Mouse (Mus musculus): ENCODE results near the gene Fndc10. TPM values are rescaled to one million over a fixed set of nuclear protein-coding genes. Genes with fewer than 3 reads are reported as not detected.

Fndc10 gene
- polyA plus RNA-seq, 1 experiment from 2014 or later = 0.08 TPM

GRCm38 (mm10) chr4:155695531-155696062 is 1.5 kb downstream of the Fndc10 start:
- Histone ChIP-seq H3K27ac (ENCODE audit: low read length) (no peak overlapping the region), H3K36me3 (ENCODE audit: control insufficient read depth, insufficient read depth) (no peaks in the 10 kb centered on the region), H3K4me2 (ENCODE audit: low read depth, low read length) (no peak overlapping the region), H3K9me3 (replicated peaks; ENCODE audit: control insufficient read depth, low read length) (no peaks in the 10 kb centered on the region), H3K9ac (ENCODE audit: low read depth, low read length) (no peak overlapping the region), H3K4me3 (ENCODE audit: low read depth, low read length) (no peak overlapping the region), H3K4me1 (ENCODE audit: control insufficient read depth, low read depth, low read length) (no peaks in the 10 kb centered on the region; the same call in none of the 2 replicates), H3K27me3 (ENCODE audit: control insufficient read depth, insufficient read depth, low read depth, low read length) (peaks cover 41% of the 10 kb centered on the region)
- no peak for ATAC-seq (ENCODE audit: low read depth)
- WGBS (ENCODE audit: insufficient replicate concordance) = 63% methylated on average over 4 of the region's 4 CpGs

GRCm38 (mm10) chr4:155696261-155697255 is 2.4 kb downstream of the Fndc10 start:
- WGBS (ENCODE audit: insufficient replicate concordance) = 48% methylated on average over 16 of the region's 16 CpGs

GRCm38 (mm10) chr4:155700425-155700824 is 6.3 kb downstream of the Fndc10 start:
- H3K27me3 ChIP-seq (ENCODE audit: control insufficient read depth, insufficient read depth, low read depth, low read length) = peaks cover 9% of the 10 kb centered on the region
- peaks cover 4% of the 10 kb centered on the region; the same call in 1 of the 2 replicates for H3K4me1 ChIP-seq (ENCODE audit: control insufficient read depth, low read depth, low read length)
- no peak overlapping the region for H3K4me2 ChIP-seq (ENCODE audit: low read depth, low read length)
- no peak overlapping the region for H3K4me3 ChIP-seq (ENCODE audit: low read depth, low read length)
- no peaks in the 10 kb centered on the region for H3K36me3 ChIP-seq (ENCODE audit: control insufficient read depth, insufficient read depth)
- no peaks in the 10 kb centered on the region for H3K9me3 ChIP-seq (replicated peaks; ENCODE audit: control insufficient read depth, low read length)
- no peak for ATAC-seq (ENCODE audit: low read depth)
- no peak overlapping the region for H3K9ac ChIP-seq (ENCODE audit: low read depth, low read length)
- no peak overlapping the region for H3K27ac ChIP-seq (ENCODE audit: low read length)

More at GRCm38 (mm10) chr4:155696261-155697255, 2.4 kb downstream of the Fndc10 start:
- Histone ChIP-seq H3K4me1 (ENCODE audit: control insufficient read depth, low read depth, low read length) (no peaks in the 10 kb centered on the region; the same call in none of the 2 replicates), H3K9me3 (replicated peaks; ENCODE audit: control insufficient read depth, low read length) (no peaks in the 10 kb centered on the region), H3K27me3 (ENCODE audit: control insufficient read depth, insufficient read depth, low read depth, low read length) (peaks cover 39% of the 10 kb centered on the region), H3K36me3 (ENCODE audit: control insufficient read depth, insufficient read depth) (no peaks in the 10 kb centered on the region), H3K27ac (ENCODE audit: low read length) (no peak overlapping the region), H3K9ac (ENCODE audit: low read depth, low read length) (no peak overlapping the region), H3K4me3 (ENCODE audit: low read depth, low read length) (no peak overlapping the region), H3K4me2 (ENCODE audit: low read depth, low read length) (no peak overlapping the region)
- no peak for ATAC-seq (ENCODE audit: low read depth)

- no peaks in the 10 kb centered on the region for H3K9me3 ChIP-seq (replicated peaks; ENCODE audit: control insufficient read depth, low read length)
- 85% methylated on average over 4 of the region's 4 CpGs for WGBS (ENCODE audit: insufficient replicate concordance)
- ATAC-seq (ENCODE audit: low read depth) = no peak
- no peak overlapping the region for H3K4me2 ChIP-seq (ENCODE audit: low read depth, low read length)
- H3K4me1 ChIP-seq (ENCODE audit: control insufficient read depth, low read depth, low read length) = peaks cover 7% of the 10 kb centered on the region
- H3K4me3 ChIP-seq (ENCODE audit: low read depth, low read length) = no peak overlapping the region
- no peaks in the 10 kb centered on the region for H3K36me3 ChIP-seq (ENCODE audit: control insufficient read depth, insufficient read depth)
- H3K9ac ChIP-seq (ENCODE audit: low read depth, low read length) = no peak overlapping the region
- H3K27ac ChIP-seq (ENCODE audit: low read length) = no peak overlapping the region
- no peaks in the 10 kb centered on the region for H3K27me3 ChIP-seq (ENCODE audit: control insufficient read depth, insufficient read depth, low read depth, low read length)
Observed at GRCm38 (mm10) chr4:155703425-155703929, 9.3 kb downstream of the Fndc10 start.

- Histone ChIP-seq H3K4me1 (ENCODE audit: control insufficient read depth, low read depth, low read length) (peaks cover 12% of the 10 kb centered on the region), H3K4me3 (ENCODE audit: low read depth, low read length) (peak within 1 kb of the TSS; percentile 85), H3K4me2 (ENCODE audit: low read depth, low read length) (peak within 1 kb of the TSS; percentile 86), H3K9ac (ENCODE audit: low read depth, low read length) (peak within 1 kb of the TSS; percentile 83), H3K36me3 (ENCODE audit: control insufficient read depth, insufficient read depth) (no peaks in the 10 kb centered on the region), H3K27me3 (ENCODE audit: control insufficient read depth, insufficient read depth, low read depth, low read length) (no peaks in the 10 kb centered on the region), H3K27ac (ENCODE audit: low read length) (peak within 1 kb of the TSS; percentile 94), H3K9me3 (replicated peaks; ENCODE audit: control insufficient read depth, low read length) (no peaks in the 10 kb centered on the region)
- under 1% methylated on average over 82 of the region's 83 CpGs for WGBS (ENCODE audit: insufficient replicate concordance)
- ATAC-seq (ENCODE audit: low read depth) = peak; percentile 94
Observed at GRCm38 (mm10) chr4:155704721-155705591, 10.8 kb downstream of the Fndc10 start, which contains the start of gene Ssu72. Gene Ssu72, plus strand, starts transcription at chr4:155704800.

- no peaks in the 10 kb centered on the region for H3K9me3 ChIP-seq (replicated peaks; ENCODE audit: control insufficient read depth, low read length)
- WGBS (ENCODE audit: insufficient replicate concordance) = under 1% methylated on average over 19 of the region's 19 CpGs
- H3K36me3 ChIP-seq (ENCODE audit: control insufficient read depth, insufficient read depth) = no peaks in the 10 kb centered on the region
- peak overlapping the region; percentile 83 for H3K9ac ChIP-seq (ENCODE audit: low read depth, low read length)
- peaks cover 15% of the 10 kb centered on the region for H3K4me1 ChIP-seq (ENCODE audit: control insufficient read depth, low read depth, low read length)
- H3K27me3 ChIP-seq (ENCODE audit: control insufficient read depth, insufficient read depth, low read depth, low read length) = no peaks in the 10 kb centered on the region
- H3K4me2 ChIP-seq (ENCODE audit: low read depth, low read length) = peak overlapping the region; percentile 86
- H3K27ac ChIP-seq (ENCODE audit: low read length) = peak overlapping the region; percentile 94
- peak overlapping the region; percentile 85 for H3K4me3 ChIP-seq (ENCODE audit: low read depth, low read length)
- ATAC-seq (ENCODE audit: low read depth) = no peak
Observed at GRCm38 (mm10) chr4:155705592-155705929, 11.4 kb downstream of the Fndc10 start.

- peaks cover 18% of the 10 kb centered on the region for H3K4me1 ChIP-seq (ENCODE audit: control insufficient read depth, low read depth, low read length)
- H3K4me2 ChIP-seq (ENCODE audit: low read depth, low read length) = no peak overlapping the region
- H3K27ac ChIP-seq (ENCODE audit: low read length) = no peak overlapping the region; the same call in 1 of the 2 replicates
- H3K9ac ChIP-seq (ENCODE audit: low read depth, low read length) = no peak overlapping the region
- no peak overlapping the region for H3K4me3 ChIP-seq (ENCODE audit: low read depth, low read length)
- no peaks in the 10 kb centered on the region for H3K9me3 ChIP-seq (replicated peaks; ENCODE audit: control insufficient read depth, low read length)
- H3K36me3 ChIP-seq (ENCODE audit: control insufficient read depth, insufficient read depth) = no peaks in the 10 kb centered on the region
- H3K27me3 ChIP-seq (ENCODE audit: control insufficient read depth, insufficient read depth, low read depth, low read length) = no peaks in the 10 kb centered on the region
- 61% methylated on average over 2 of the region's 2 CpGs for WGBS (ENCODE audit: insufficient replicate concordance)
- no peak for ATAC-seq (ENCODE audit: low read depth)
Observed at GRCm38 (mm10) chr4:155708582-155708981, 14.4 kb downstream of the Fndc10 start.

GRCm38 (mm10) chr4:155708988-155709387 is 14.8 kb downstream of the Fndc10 start:
- Histone ChIP-seq H3K27me3 (ENCODE audit: control insufficient read depth, insufficient read depth, low read depth, low read length) (no peaks in the 10 kb centered on the region), H3K4me1 (ENCODE audit: control insufficient read depth, low read depth, low read length) (peaks cover 18% of the 10 kb centered on the region)
- ATAC-seq (ENCODE audit: low read depth) = no peak

More at GRCm38 (mm10) chr4:155708988-155709387, 14.8 kb downstream of the Fndc10 start:
- Histone ChIP-seq H3K4me3 (ENCODE audit: low read depth, low read length) (no peak overlapping the region), H3K4me2 (ENCODE audit: low read depth, low read length) (no peak overlapping the region), H3K27ac (ENCODE audit: low read length) (no peak overlapping the region), H3K9ac (ENCODE audit: low read depth, low read length) (no peak overlapping the region), H3K36me3 (ENCODE audit: control insufficient read depth, insufficient read depth) (no peaks in the 10 kb centered on the region), H3K9me3 (replicated peaks; ENCODE audit: control insufficient read depth, low read length) (no peaks in the 10 kb centered on the region)
